ENCODE assay signal across 15 mouse cellular contexts in genomic region chr13:19902786-19903185, GRCm38 (mm10).
"Had no signal": no experiment of that assay in that cellular context is flagged by ENCODE, and none has a peak within 500 bp of the region (broad histone marks: within the 10 kb centered on the region; RNA-seq: fewer than 3 reads in every experiment).

No protein-coding gene starts in this region.

- H3K4me2 ChIP-seq: liver, embryonic 13.5 days; midbrain, embryonic 11.5 days; stomach, embryonic 15.5 days had no signal

- H3K27me3 ChIP-seq: liver, embryonic 13.5 days; stomach, embryonic 15.5 days had no signal

- DNase-seq: kidney, postnatal 25 days; layer of hippocampus, postnatal 36 days; liver, embryonic 13.5 days; lung, adult 2 months; lung, postnatal 14 days; lung, postnatal 4 days; midbrain, embryonic 14.5 days; right cerebral cortex, adult 18-20 months; right cerebral cortex, postnatal 25 days; spleen, adult 18-20 months; thymus, postnatal 25 days had no signal

- H3K9ac ChIP-seq: liver, embryonic 13.5 days; stomach, embryonic 15.5 days had no signal

- H3K36me3 ChIP-seq: liver, embryonic 13.5 days; stomach, embryonic 15.5 days had no signal

- H3K9me3 ChIP-seq: liver, embryonic 13.5 days; stomach, embryonic 15.5 days had no signal

- H3K4me1 ChIP-seq: liver, embryonic 13.5 days; stomach, embryonic 15.5 days had no signal

- H3K27ac ChIP-seq: kidney, postnatal 0 days; left cerebral cortex, adult 2 months; liver, embryonic 13.5 days; stomach, embryonic 15.5 days had no signal

- H3K4me3 ChIP-seq: left cerebral cortex, adult 2 months; liver, embryonic 13.5 days; stomach, embryonic 15.5 days had no signal
